Mouse (Mus musculus): Measurements from ENCODE around the gene Ciz1.

The Ciz1 gene

DNA sequence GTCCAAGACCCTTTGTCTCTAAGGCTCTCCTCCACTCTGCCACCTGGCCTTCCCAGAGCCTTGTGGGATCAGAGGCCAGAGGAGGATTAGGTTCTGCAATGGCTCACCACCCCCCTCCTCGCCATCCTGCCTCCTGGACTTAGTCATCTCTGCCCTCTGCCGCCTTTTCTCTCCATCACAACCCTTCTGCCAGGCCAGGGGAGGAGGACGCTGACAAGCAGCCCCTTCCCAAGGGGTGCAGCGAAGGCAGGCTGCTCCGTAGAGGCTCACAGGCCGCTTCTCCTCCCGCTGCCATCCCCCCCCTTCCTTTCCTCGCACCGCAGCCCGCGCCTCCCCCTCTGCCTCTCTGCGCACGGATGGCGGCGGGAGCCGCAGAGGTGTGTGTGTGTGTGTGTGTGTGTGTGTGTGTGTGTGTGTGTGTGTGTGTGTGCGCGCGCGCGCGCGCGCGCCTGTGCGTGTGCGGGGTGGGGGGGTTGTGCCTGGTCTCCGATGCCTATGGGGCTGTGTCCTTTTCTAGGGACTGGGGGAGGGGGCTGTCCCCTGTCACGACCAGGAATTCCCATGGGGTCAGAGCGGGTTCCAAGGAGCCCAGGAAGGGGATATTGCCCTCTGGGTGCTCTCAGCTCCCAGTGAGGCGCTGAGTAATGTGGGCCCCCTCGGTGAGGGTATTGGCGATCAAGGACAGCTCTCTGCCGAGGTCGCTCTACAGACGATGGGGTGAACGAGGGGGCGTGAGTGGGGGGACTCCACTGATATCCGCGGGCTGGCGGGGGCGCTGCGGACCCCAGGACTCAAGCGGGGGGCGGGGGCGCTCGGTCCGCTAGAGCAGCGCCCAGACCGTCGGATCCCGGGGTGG is at the start of gene Ciz1:
Gene Ciz1 (plus strand): TSS at position 177 of the 856 bp plus-strand sequence.
- no peak for DNase-seq (ENCODE audit: low spot score)

DNA sequence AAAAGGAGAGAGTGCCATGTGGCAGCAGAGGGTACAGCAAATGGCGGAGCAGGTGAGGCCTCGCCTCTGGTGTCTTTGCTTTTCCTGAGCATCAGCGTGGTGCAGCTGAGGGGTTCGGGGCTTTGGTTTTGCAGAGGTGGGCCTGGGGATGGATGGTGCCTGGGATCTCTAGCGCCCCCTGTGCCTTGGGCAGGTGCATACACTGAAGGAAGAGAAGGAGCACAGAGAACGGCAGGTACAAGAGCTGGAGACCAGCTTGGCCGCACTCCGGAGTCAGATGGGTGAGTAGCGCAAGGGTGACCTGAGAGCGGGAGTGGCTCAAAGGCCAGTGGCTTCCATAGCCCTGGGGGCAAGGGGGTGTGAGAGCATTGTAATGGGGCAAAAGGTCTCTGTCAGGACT is 49.2 kb upstream of the Ciz1 start:
- DNase-seq (ENCODE audit: low spot score) = no peak

DNA sequence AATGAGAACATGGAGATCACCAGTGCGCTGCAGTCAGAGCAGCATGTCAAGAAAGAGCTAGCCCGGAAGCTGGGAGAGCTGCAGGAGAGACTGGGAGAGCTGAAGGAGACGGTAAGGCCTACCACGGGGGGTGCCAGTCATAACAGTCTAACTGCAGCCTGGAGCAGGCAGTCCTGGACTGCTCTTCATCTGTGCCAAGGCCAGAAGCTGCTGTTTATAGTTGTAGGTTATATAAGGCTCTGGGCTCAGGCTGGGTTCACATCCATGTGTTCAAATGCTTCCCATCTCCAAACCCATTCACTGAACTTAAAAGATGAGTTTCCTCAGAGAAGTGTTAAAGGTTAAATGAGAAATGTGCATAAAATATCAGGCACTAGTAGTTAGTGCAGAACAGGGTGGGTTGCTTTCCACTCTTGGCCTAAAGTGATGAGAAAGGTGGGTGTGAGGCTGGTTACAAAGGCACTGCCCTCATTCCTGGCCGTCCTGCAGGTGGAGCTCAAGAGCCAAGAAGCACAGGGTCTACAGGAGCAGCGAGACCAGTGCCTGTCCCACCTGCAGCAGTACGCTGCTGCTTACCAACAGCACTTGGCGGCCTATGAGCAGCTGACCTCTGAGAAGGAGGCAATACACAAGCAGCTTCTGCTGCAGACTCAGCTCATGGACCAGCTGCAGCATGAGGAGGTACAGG is 47.8 kb upstream of the Ciz1 start:
- no peak for DNase-seq (ENCODE audit: low spot score)

DNA sequence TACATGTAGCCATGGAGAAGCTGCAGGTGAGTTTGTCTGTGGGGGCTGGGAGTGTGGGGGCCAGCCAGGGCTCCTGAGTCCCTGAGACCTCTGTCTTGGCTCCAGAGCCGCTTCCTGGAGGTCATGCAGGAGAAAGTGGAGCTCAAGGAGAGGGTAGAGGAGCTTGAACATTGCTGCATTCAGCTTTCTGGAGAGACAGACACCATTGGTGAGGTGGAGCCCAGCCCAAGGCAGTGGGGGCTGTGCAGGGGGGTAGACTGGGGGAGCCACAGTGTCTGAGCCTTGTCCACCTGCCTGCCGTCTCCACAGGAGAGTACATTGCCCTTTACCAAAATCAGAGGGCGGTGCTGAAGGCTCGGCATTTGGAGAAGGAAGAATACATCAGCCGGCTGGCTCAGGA is 46.5 kb upstream of the Ciz1 start:
- no peak for DNase-seq (ENCODE audit: low spot score)

DNA sequence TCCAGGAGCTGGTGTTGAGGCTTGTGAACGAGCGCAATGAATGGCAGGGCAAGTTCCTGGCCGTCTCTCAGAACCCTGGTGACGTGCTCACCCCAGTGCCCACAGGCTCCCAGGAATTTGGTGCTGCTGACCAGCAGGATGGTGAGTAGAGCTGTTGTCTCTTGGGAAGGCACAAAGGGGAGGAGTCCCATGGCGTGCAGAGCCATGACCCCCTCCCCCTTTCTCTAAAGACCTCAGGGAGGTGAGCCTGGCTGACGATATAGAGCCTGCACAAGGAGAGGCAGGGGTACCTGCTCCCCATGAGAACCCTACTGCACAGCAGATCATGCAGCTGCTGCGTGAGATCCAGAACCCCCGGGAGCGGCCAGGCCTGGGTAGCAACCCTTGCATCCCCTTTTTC is 46.0 kb upstream of the Ciz1 start:
- no peak for DNase-seq (ENCODE audit: low spot score)

DNA sequence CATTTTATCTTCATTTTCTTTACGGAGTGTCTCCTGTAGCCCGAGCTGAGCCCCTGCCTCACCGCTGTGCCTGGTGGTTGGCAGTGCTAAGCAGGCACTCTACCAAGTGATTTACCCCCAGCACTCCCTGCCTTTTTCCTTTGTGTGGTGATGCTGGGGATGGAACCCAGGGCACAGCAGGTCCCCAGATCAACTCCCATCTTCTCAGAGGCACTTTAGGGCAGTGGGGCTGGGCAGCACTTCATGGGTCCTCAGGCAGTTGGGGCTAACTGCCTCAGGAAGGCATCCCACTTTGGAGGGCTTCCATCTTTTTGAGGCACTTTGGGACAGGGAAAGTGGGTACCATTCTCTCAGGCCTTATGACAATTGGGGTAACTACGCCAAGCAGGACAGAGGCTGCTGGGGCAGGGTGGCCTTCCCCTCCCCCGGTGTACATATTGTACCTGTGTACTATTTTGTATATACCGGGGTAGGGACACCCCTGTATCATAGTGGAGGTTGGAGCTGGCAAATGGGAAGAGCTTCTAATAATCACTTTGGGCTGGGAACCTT is 44.8 kb upstream of the Ciz1 start:
- no peak for DNase-seq (ENCODE audit: low spot score)

DNA sequence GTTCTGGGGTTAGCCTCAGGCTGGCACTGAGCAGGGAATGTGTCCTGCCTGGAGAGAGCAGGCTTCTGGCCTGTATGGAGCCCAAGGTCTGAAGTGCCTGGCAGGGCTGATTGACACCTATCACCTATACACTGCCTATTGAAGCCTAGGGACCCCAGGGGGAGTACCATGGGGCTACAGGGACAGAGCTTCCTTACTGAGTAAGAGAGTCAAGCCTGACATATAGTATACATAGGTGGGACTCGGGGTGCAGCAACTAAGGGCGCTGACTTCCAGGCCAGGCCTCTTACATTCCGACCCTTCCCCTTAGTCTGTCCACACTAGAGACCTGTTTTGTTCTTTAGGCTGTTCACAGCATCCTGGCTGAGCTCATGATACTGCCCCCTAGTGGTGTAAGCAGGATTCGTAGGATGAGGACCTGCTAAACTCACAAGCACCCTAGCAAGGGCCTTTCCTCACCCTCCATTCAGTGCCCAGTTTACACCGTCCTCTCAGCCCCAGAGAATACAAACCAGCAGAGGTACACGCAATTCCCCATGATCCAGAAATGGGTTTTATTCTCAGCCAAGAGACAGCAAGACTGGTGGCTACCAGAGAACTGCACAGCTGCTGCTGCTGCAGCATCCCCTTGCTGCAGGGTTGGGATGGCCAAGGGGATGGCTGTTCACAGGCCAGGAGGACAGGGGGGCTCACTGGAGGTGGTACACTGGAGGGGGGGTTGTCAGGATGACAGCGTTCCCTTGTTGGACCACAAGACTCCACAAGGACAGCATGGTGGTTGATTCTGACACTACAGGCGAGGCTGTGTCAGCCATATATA is 44.0 kb upstream of the Ciz1 start:
- no peak for DNase-seq (ENCODE audit: low spot score)

DNA sequence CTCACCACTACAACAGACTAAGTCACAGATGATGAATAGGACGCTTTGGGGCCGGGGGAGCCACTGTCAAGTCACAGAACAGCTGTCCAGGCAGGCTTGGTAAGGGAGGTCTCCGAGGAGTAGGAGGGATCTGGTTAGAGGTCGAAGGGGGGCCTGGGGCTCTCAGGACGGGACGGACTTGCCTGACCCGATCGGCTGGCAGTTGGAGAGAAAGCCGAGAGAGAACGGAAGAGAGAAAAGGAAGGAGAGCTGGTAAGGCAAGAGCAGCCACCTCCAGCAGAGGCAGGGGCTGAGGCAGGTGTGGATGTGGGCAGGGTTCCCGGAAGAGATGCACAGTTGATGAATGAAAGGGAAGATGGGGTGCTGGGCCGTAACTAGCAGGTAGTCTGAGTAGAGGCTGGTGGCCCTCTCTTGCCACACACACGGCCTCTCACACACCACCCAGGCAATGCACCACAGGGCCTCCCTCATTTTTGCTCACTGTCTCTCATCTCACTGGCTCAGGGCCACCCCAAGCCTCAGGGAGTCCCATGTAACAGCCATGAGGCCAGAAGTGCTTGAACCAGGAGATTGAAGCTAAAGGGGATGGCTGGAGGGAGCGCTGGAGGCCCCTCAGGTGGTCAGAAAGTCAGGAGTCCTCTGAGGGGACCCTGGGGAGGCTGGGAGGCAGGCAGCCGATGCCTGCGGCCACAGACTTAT is 43.1 kb upstream of the Ciz1 start:
- DNase-seq (ENCODE audit: low spot score) = no peak

DNA sequence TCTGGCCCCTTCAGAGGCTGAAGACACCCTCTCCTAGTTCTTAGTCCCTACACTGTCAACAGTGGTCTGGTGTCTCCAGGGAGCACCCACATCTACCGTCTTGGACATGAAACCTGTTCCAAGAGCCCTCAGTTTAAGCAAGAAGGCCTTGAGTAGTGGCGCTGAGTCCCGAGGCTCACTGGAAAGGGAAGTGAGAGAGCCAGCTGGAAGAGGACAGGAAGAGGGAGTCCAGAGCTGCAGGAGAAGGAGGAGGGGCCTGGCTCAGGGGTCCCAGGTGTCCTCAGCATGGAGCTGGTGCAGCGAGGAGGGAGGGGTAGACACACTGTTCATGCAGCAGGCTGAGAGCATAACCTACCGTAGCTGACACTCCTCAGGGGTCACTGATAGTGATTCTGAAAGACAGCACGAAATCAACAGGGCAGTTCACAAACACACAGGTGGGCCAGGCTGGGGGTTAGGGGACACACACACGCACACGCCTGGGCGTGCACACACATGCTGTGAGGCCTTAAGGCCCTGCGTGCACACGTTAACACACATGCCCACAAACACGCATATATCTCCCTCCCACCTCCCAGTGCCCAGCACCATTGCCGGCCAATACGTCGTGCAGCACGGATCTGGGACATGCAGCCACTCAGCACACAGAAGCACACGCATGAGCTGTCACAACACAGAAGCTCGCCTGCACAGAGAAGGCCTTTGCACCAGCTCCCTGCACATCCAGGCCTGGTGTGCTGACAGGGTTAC is 41.9 kb upstream of the Ciz1 start:
- DNase-seq (ENCODE audit: low spot score) = no peak

DNA sequence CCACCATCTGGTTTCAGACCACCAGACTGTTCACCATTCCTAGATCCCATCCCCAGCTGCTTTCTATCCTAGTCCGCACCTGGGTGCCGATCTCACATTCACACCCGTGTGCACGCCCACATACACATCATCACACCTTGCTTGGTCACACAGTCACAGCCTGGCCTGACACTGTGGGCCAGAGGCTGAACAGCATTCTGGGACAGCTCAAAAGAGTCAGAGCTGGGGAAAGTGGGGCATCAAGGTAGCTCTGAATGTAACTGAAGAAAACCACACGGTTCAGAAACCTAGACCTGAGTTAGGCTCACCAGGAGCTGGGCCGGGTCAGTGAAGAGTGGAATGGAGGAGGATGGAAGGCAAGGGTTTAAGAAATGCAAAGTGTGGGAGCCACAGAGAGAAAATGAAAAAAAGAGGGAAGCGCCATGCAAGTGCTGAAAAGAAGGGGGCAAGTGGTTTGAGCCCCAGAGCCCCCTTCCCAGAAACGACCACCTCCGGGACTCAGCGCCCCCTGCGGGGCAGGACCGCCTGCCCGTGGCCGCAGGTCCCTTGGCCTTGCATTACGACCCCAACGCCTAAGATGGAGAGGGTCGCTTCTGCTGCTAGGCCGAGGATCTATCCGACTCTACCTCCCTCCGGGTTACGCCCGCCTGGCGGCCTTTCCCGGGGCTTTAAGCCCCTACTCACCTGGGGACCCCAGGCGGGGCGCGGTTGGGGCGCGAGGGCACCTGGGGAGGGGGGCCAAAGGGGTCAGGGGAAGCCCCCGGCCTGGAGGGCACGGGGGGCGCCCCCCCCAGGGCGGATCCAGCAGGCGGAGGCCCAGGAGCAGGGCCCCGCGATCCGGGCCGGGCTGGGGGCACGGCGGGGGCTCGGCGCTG is 40.4 kb upstream of the Ciz1 start:
- no peak for DNase-seq (ENCODE audit: low spot score)

DNA sequence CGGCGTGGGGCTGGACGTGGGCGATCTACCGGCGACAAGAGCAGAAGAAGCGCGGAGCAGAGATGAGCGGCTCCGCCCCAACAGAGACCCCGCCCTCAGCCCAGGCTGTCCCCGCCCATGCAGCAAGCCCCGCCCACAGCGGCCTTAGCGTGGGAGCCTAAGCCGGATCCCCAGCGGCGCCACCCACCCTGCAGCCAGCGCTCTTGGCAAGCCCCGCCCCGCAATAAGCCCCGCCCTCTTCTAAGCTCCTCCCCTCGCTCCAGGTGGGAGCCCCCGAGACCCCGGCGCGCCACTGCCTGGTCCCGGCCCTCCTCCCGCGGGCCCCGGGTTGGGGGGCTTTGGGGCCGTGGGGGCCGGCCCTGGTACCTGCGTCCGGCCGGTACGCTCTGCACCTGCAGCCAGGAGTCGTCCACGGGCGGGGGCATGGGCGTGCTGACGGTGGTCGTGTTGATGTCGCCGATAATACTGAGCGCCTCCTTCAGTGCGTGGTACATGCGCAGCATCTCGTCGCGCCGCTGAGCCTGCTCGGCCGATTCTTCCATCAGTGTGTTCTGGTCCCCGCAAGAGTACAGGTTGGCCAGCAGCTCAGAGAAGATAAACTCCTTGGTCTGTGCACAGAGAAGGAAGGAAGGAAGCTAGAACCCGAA is 39.7 kb upstream of the Ciz1 start:
- peak; percentile 82 for DNase-seq (ENCODE audit: low spot score)

DNA sequence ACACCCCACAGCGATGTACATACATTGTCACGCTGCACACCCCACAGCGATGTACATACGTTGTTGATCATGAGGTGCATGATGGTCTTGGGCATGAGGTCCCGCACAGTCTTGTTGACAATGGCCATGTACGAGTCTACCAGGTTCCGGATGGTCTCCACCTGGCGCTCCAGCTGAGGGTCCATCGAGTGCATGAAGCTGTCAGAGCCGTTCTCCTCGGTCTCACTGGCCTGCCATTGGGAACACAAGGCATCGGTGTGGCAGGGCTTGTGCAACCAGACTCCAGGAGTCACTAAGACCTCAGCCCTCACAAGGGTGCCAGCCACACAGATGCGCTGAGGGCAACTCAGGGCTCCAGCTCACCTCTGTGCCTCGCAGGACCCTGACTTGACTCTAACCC is 37.3 kb upstream of the Ciz1 start:
- no peak for DNase-seq (ENCODE audit: low spot score)

DNA sequence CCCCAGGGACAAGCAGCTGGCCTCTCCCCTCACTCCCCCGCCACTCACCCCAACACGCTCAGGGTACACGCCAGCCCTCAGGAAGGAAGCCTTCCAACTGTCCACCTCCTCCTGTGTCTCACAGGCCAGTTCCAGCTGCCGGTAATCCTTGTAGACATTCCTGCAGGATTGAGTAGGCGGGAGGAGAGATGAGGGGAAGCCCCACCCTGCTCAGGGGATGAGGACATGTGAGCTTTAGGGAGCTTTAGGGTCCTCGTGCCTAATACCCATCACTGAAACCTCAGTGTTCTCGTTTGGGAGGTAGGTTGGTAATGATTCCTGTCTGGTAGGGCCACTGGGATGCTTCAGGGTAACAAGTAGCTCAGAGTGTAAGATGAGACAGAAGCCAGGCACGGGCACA is 36.4 kb upstream of the Ciz1 start:
- DNase-seq (ENCODE audit: low spot score) = no peak

DNA sequence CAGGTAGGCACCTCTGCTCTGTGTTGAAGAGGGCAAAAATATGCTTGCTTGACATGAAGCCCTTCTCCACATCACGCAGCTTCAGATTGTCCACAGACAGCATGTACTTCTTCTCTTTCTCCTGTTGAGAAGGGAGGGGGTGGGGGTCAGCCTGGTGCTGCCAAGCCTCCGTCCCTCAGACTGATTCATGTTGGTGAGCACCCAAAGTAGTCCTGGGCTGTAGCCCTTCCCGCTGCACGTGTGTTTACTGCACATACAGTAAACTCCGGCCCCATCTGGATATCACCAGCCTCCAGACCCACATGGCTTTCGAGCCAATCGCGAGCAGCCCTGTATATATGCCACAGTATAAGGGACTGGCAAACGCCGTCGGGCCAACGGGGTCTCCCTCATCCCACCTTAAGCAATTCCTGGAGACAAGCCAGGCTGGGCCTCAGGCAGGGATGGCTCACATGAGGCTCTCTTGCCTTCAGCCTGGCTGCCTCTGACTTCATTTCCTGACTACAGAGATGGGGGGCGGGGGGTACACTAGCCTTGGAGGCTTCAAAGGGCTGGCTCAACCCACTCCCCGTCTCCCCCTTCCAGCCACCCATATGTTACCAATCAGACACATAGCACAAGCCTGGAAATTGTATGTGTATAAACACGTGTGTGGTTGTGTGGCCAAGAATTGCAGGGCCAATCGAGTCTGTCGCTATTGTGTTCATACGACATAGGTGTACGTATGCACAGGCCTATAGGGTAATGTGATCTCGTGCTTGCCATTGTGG is 35.1 kb upstream of the Ciz1 start:
- no peak for DNase-seq (ENCODE audit: low spot score)

DNA sequence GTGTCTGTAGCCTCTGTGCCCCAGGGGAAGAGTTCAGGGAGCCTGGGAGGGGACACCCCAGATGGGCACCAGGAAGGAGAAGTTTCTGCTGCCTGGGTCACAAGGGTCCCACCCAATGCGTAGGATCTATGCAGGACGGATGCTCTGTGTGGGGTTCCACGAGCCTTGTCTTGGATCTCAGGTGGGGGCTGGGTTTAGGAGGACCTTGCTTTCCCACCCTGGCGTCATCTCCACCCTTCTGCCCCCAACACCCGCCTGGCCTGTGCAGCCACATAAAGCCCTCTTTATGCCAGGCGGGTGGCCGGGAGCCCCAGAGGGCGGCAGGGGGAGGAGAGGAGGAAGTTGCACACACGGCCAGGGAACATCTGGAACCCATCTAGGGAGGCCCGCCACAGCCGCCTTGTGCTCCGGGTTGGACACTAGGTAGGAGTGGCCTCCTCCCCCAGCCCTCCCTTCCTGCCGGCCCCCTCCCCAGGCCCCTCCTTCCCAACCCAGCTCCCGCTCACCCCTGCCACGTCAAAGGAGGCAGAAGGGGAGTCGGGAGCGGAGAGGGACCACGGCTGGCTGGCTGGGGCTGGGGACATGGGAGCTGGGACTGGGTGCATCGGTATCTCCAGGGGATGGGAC is 34.2 kb upstream of the Ciz1 start:
- DNase-seq (ENCODE audit: low spot score) = peak; percentile 59

DNA sequence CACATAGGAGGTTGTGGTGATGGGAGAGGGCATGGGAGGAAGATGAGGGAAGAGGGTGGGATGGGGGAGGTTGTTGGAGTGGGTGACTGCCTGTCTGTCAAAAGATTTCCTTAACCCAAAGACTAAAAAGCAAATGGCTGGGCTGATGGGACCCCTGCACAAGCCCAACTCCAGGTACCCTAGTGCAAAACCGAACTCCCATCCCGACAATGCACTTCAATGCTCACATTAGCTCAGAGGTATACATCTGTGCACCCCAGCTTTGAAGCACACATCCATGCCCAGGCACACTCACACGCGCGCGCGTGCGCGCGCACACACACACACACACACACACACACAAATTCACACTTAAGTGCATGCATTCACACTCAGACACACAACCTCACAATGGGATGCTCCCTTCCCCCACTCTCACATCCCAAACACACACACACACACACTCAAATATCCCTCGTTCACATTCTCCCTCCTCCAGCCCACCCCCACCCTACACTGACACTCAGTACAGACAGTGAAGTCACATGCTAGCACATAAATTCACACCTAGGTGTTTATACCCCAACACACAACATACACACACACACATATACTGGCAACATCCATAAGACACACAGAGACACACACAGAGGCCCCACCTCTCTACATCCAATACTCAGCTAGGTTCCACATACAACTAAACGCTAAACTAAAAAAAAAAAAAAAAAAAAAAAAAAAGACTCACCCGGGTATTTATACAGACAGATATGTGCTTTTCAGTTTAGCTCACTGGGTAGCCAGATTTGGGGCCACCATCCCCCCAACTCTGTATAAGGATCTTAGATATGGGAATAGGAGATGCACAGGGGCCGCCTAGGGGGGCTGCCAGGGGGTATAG is 33.2 kb upstream of the Ciz1 start:
- no peak for DNase-seq (ENCODE audit: low spot score)
